Mouse (Mus musculus) layer of hippocampus, adult 9-11 months (tissue): Measurements from ENCODE around the gene Gm28230.

Experiments used
- DNase-seq: peaks from one replicate; pipeline ENCODE4 v3.0.0; 2022

The Gm28230 gene

GRCm38 (mm10) chr2:74691022-74691951, 35.2 kb upstream of the Gm28230 start, which contains the start of gene Hoxd10:
Gene Hoxd10, plus strand, starts transcription at chr2:74691924.
- no peak for DNase-seq

- DNase-seq: no peak
Measured at GRCm38 (mm10) chr2:74691995-74692807, 34.3 kb upstream of the Gm28230 start.

- no peak for DNase-seq
Measured at GRCm38 (mm10) chr2:74692808-74693431, 33.6 kb upstream of the Gm28230 start.

GRCm38 (mm10) chr2:74693432-74693827, 33.1 kb upstream of the Gm28230 start:
- DNase-seq: no peak

GRCm38 (mm10) chr2:74694066-74694465, 32.5 kb upstream of the Gm28230 start:
- no peak for DNase-seq

- no peak for DNase-seq
Measured at GRCm38 (mm10) chr2:74695383-74695782, 31.1 kb upstream of the Gm28230 start.

GRCm38 (mm10) chr2:74695813-74696430, 30.6 kb upstream of the Gm28230 start:
- DNase-seq: no peak

GRCm38 (mm10) chr2:74696442-74697335, 29.8 kb upstream of the Gm28230 start:
- DNase-seq: no peak

- DNase-seq: no peak
Measured at GRCm38 (mm10) chr2:74697567-74698121, 28.9 kb upstream of the Gm28230 start, which contains the start of gene Hoxd9. Gene Hoxd9, plus strand, starts transcription at chr2:74697727.

GRCm38 (mm10) chr2:74698201-74699052, 28.1 kb upstream of the Gm28230 start:
- no peak for DNase-seq

- DNase-seq: no peak
Measured at GRCm38 (mm10) chr2:74699053-74699430, 27.5 kb upstream of the Gm28230 start.

- no peak for DNase-seq
Measured at GRCm38 (mm10) chr2:74699664-74700545, 26.6 kb upstream of the Gm28230 start.

GRCm38 (mm10) chr2:74700546-74701112, 25.9 kb upstream of the Gm28230 start:
- DNase-seq: no peak

- no peak for DNase-seq
Measured at GRCm38 (mm10) chr2:74701949-74702819, 24.3 kb upstream of the Gm28230 start.

GRCm38 (mm10) chr2:74702820-74703219, 23.7 kb upstream of the Gm28230 start:
- DNase-seq: no peak

- no peak for DNase-seq
Measured at GRCm38 (mm10) chr2:74703317-74703716, 23.2 kb upstream of the Gm28230 start.

- no peak for DNase-seq
Measured at GRCm38 (mm10) chr2:74703720-74704392, 22.7 kb upstream of the Gm28230 start.
